Mouse (Mus musculus): ENCODE results near the gene Sox1. TPM values are rescaled to one million over a fixed set of nuclear protein-coding genes. Genes with fewer than 3 reads are reported as not detected.
A peak's percentile ranks its signal among the peaks of the same experiment; 100 is the strongest.

Gene Sox1
- 16.8 and 17.7 TPM in 2 replicates for total RNA-seq (2014; rRNA removed)
- polyA plus RNA-seq (2015; fragmentation: Nextera tagmentation; extraction: Ambion mirVana), result 1.6 and 2.6 TPM in 2 replicates

GRCm38 (mm10) chr8:12395071-12396031 is at the start of gene Sox1:
TSS of gene Sox1 (plus strand) at chr8:12395295.
- Histone ChIP-seq H3K9ac (replicated peaks; ENCODE audit: low read length, poor library complexity, severe bottlenecking) (peak within 1 kb of the TSS; percentile 56; the same call in 1 of the 2 replicates), H3K4me2 (ENCODE audit: low read depth, low read length, poor library complexity, severe bottlenecking) (peak within 1 kb of the TSS; percentile 56), H3K36me3 (ENCODE audit: insufficient read depth, low read length) (no peaks in the 10 kb centered on the region), H3K27me3 (ENCODE audit: insufficient read depth, low read length) (peaks cover 64% of the 10 kb centered on the region), H3K4me1 (ENCODE audit: insufficient read depth, low read length) (no peaks in the 10 kb centered on the region), H3K9me3 (ENCODE audit: low read length) (no peaks in the 10 kb centered on the region), H3K4me3 (ENCODE audit: low read depth, low read length) (peak within 1 kb of the TSS; percentile 44), H3K27ac (ENCODE audit: low read depth, low read length) (peak within 1 kb of the TSS; percentile 72)
- ATAC-seq (ENCODE audit: low FRiP score) (peak; percentile 87), DNase-seq (ENCODE audit: low spot score) (peak; percentile 86)
- TF ChIP-seq CTCF (IDR thresholded peaks at IDR 0.05), result no peak
- 0% methylated on average over 53 of the region's 89 CpGs for WGBS

- Histone ChIP-seq H3K9me3 (ENCODE audit: low read length) (no peaks in the 10 kb centered on the region), H3K4me2 (ENCODE audit: low read depth, low read length, poor library complexity, severe bottlenecking) (no peak overlapping the region), H3K27me3 (ENCODE audit: insufficient read depth, low read length) (peaks cover 11% of the 10 kb centered on the region), H3K36me3 (ENCODE audit: insufficient read depth, low read length) (no peaks in the 10 kb centered on the region), H3K9ac (replicated peaks; ENCODE audit: low read length, poor library complexity, severe bottlenecking) (no peak overlapping the region), H3K4me1 (ENCODE audit: insufficient read depth, low read length) (no peaks in the 10 kb centered on the region), H3K4me3 (ENCODE audit: low read depth, low read length) (no peak overlapping the region), H3K27ac (ENCODE audit: low read depth, low read length) (no peak overlapping the region)
- 60% methylated on average over 4 of the region's 4 CpGs for WGBS
- ATAC-seq (ENCODE audit: low FRiP score) (no peak), DNase-seq (ENCODE audit: low spot score) (no peak)
- no peak for TF ChIP-seq CTCF (IDR thresholded peaks at IDR 0.05)
Measured at GRCm38 (mm10) chr8:12345881-12346280, 49.2 kb upstream of the Sox1 start.

GRCm38 (mm10) chr8:12346870-12347269 is 48.2 kb upstream of the Sox1 start:
- no peak overlapping the region for H3K9ac ChIP-seq (replicated peaks; ENCODE audit: low read length, poor library complexity, severe bottlenecking)

GRCm38 (mm10) chr8:12348306-12348705 is 46.8 kb upstream of the Sox1 start:
- Histone ChIP-seq H3K27ac (ENCODE audit: low read depth, low read length) (no peak overlapping the region), H3K4me2 (ENCODE audit: low read depth, low read length, poor library complexity, severe bottlenecking) (no peak overlapping the region), H3K4me1 (ENCODE audit: insufficient read depth, low read length) (no peaks in the 10 kb centered on the region), H3K27me3 (ENCODE audit: insufficient read depth, low read length) (peaks cover 5% of the 10 kb centered on the region), H3K9ac (replicated peaks; ENCODE audit: low read length, poor library complexity, severe bottlenecking) (no peak overlapping the region), H3K4me3 (ENCODE audit: low read depth, low read length) (no peak overlapping the region), H3K9me3 (ENCODE audit: low read length) (no peaks in the 10 kb centered on the region), H3K36me3 (ENCODE audit: insufficient read depth, low read length) (no peaks in the 10 kb centered on the region)
- no peak for TF ChIP-seq CTCF (IDR thresholded peaks at IDR 0.05)
- 90% methylated on average over 1 of the region's 1 CpGs for WGBS
- DNase-seq (ENCODE audit: low spot score), result no peak
- ATAC-seq (ENCODE audit: low FRiP score), result no peak

More at GRCm38 (mm10) chr8:12346870-12347269, 48.2 kb upstream of the Sox1 start:
- H3K27ac ChIP-seq (ENCODE audit: low read depth, low read length), result no peak overlapping the region
- H3K4me1 ChIP-seq (ENCODE audit: insufficient read depth, low read length), result no peaks in the 10 kb centered on the region
- 56% methylated on average over 11 of the region's 11 CpGs for WGBS
- no peaks in the 10 kb centered on the region for H3K9me3 ChIP-seq (ENCODE audit: low read length)
- peak; percentile 44 for DNase-seq (ENCODE audit: low spot score)
- TF ChIP-seq CTCF (IDR thresholded peaks at IDR 0.05), result no peak
- H3K4me2 ChIP-seq (ENCODE audit: low read depth, low read length, poor library complexity, severe bottlenecking), result no peak overlapping the region
- no peak for ATAC-seq (ENCODE audit: low FRiP score)
- peaks cover 5% of the 10 kb centered on the region for H3K27me3 ChIP-seq (ENCODE audit: insufficient read depth, low read length)
- H3K36me3 ChIP-seq (ENCODE audit: insufficient read depth, low read length), result no peaks in the 10 kb centered on the region
- H3K4me3 ChIP-seq (ENCODE audit: low read depth, low read length), result no peak overlapping the region

GRCm38 (mm10) chr8:12349591-12349990 is 45.5 kb upstream of the Sox1 start:
- peaks cover 5% of the 10 kb centered on the region for H3K27me3 ChIP-seq (ENCODE audit: insufficient read depth, low read length)
- no peak for TF ChIP-seq CTCF (IDR thresholded peaks at IDR 0.05)
- H3K36me3 ChIP-seq (ENCODE audit: insufficient read depth, low read length), result no peaks in the 10 kb centered on the region
- no peak overlapping the region for H3K4me3 ChIP-seq (ENCODE audit: low read depth, low read length)
- no peak overlapping the region for H3K9ac ChIP-seq (replicated peaks; ENCODE audit: low read length, poor library complexity, severe bottlenecking)
- H3K4me1 ChIP-seq (ENCODE audit: insufficient read depth, low read length), result no peaks in the 10 kb centered on the region
- WGBS, result 50% methylated on average over 2 of the region's 2 CpGs
- H3K4me2 ChIP-seq (ENCODE audit: low read depth, low read length, poor library complexity, severe bottlenecking), result no peak overlapping the region
- ATAC-seq (ENCODE audit: low FRiP score), result no peak
- no peaks in the 10 kb centered on the region for H3K9me3 ChIP-seq (ENCODE audit: low read length)
- no peak for DNase-seq (ENCODE audit: low spot score)
- no peak overlapping the region for H3K27ac ChIP-seq (ENCODE audit: low read depth, low read length)

- Histone ChIP-seq H3K36me3 (ENCODE audit: insufficient read depth, low read length) (no peaks in the 10 kb centered on the region), H3K4me1 (ENCODE audit: insufficient read depth, low read length) (no peaks in the 10 kb centered on the region), H3K4me2 (ENCODE audit: low read depth, low read length, poor library complexity, severe bottlenecking) (no peak overlapping the region), H3K9me3 (ENCODE audit: low read length) (no peaks in the 10 kb centered on the region), H3K27me3 (ENCODE audit: insufficient read depth, low read length) (peaks cover 4% of the 10 kb centered on the region; the same call in 1 of the 2 replicates), H3K4me3 (ENCODE audit: low read depth, low read length) (no peak overlapping the region), H3K27ac (ENCODE audit: low read depth, low read length) (no peak overlapping the region), H3K9ac (replicated peaks; ENCODE audit: low read length, poor library complexity, severe bottlenecking) (no peak overlapping the region)
- no peak for TF ChIP-seq CTCF (IDR thresholded peaks at IDR 0.05)
- DNase-seq (ENCODE audit: low spot score), result no peak
- ATAC-seq (ENCODE audit: low FRiP score), result no peak
Measured at GRCm38 (mm10) chr8:12351121-12351520, 44.0 kb upstream of the Sox1 start.
